Comparison of ENCODE assay signal across 8 mouse cellular contexts in the genomic region with DNA sequence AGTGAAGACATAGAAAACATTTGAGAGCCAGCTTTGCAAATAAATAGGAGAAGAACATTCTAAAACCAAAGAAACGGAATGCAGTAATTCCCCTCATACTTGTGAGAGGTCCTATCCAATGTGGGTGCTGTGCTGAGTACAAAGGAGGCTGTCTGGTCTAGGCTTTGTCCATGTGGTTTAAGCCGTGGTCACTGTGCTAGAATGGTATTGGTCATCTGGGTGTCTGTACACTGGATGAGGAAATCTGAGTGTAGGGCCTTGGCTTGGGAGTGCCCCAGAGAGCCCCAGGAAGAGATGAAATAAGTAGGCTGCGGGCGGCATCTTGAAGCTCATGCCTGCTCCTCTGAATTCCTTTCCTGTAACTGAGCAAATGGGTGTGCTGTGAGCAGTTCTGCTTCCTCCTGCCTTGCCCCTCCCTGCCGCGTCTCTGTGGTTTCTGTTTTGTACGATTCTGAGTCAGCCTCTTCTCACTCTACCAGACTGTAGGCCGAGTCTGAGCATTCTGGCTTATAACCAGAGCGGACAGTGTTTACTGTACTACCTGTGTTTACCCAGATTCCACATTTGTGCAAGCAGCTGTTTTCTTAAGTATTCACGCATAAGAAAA.
A peak's percentile ranks its signal among the peaks of the same experiment; 100 is the strongest.
DNase-seq lines count a peak whose midpoint lies in the region; ATAC-seq and TF ChIP-seq lines count a peak whose summit lies in the region.

No protein-coding gene starts in this region.

- DNase-seq in gastrocnemius, adult 18-20 months (ENCODE audit: low spot score): peak; percentile 58
- no peak for DNase-seq in gastrocnemius, postnatal 10 days
- peak; percentile 36 for DNase-seq in ES-CJ7 (ENCODE audit: low read depth, low spot score)
- peak; percentile 56 for DNase-seq in lung, adult 2 months
- peak; percentile 58 to 64 for DNase-seq in spleen, adult 18-20 months
- no peak for DNase-seq in retina, postnatal 1 day

- no peaks in the 10 kb centered on the region for H3K27me3 ChIP-seq in embryonic facial prominence, embryonic 15.5 days

- no peaks in the 10 kb centered on the region for H3K9me3 ChIP-seq in embryonic facial prominence, embryonic 15.5 days (replicated peaks)

- ATAC-seq in embryonic facial prominence, embryonic 15.5 days (ENCODE audit: insufficient number of reproducible peaks, low FRiP score, low TSS enrichment, low read depth): no peak; the same call in 1 of the 2 replicates
- ATAC-seq in inflammation-experienced regulatory T-cells, adult 6 months: peak; percentile 99

- H3K4me3 ChIP-seq in embryonic facial prominence, embryonic 15.5 days (replicated peaks): no peak overlapping the region
- peak overlapping the region; percentile 1 for H3K4me3 ChIP-seq in lung, adult 2 months (replicated peaks; ENCODE audit: extremely low read depth, low read depth, low read length)

- peaks cover 3% of the 10 kb centered on the region; the same call in 1 of the 2 replicates for H3K4me1 ChIP-seq in embryonic facial prominence, embryonic 15.5 days
- peaks cover 8% of the 10 kb centered on the region for H3K4me1 ChIP-seq in lung, adult 2 months (ENCODE audit: control insufficient read depth, insufficient read depth, low read length)

- peak; percentile 31; the same call in 1 of the 2 replicates for TF ChIP-seq POLR2A in lung, adult 2 months (IDR thresholded peaks at IDR 0.05; ENCODE audit: borderline replicate concordance, extremely low read depth, low read depth, low read length)

- H3K9ac ChIP-seq in embryonic facial prominence, embryonic 15.5 days: no peak overlapping the region

- peak overlapping the region; percentile 61 for H3K27ac ChIP-seq in embryonic facial prominence, embryonic 15.5 days (replicated peaks)

- 67% methylated on average over 10 of the region's 10 CpGs for WGBS in embryonic facial prominence, embryonic 15.5 days
- 23% methylated on average over 10 of the region's 10 CpGs for WGBS in lung, adult 2 months

- no peaks in the 10 kb centered on the region for H3K36me3 ChIP-seq in embryonic facial prominence, embryonic 15.5 days

- no peak overlapping the region; the same call in 1 of the 2 replicates for H3K4me2 ChIP-seq in embryonic facial prominence, embryonic 15.5 days (replicated peaks)

- TF ChIP-seq CTCF in lung, adult 2 months (IDR thresholded peaks at IDR 0.05; ENCODE audit: insufficient read depth, low read length): no peak

Comparison
In these comparisons a context has a peak if more than half of its experiments do, and no peak if none do; other contexts are left out.
1. DNase-seq: peak in gastrocnemius, adult 18-20 months (single experiment), ES-CJ7 (single experiment), lung, adult 2 months (single experiment) and spleen, adult 18-20 months (2 of 2); none in gastrocnemius, postnatal 10 days (single experiment) and retina, postnatal 1 day (single experiment).